Mouse (Mus musculus) gastrocnemius, adult 8-10 months (tissue): ENCODE data around the gene Pfdn4. TPM values are rescaled to one million over a fixed set of nuclear protein-coding genes. Genes with fewer than 3 reads are reported as not detected.

ENCODE experiments used
- DNase-seq, 2 experiments: peaks; one replicate each; pipeline ENCODE4 v3.0.0; 2022; ENCODE audit warnings: low spot score in 2 of 2
- total RNA-seq, 4 experiments: library from RNA; stranded (reverse); gene quantifications; 2 replicates each; pipeline ENCODE4 v1.2.4; 2022

The Pfdn4 gene
- total RNA-seq, 4 experiments from 2014 or later, result 8.3 to 15.2 (median 10.4) TPM

- DNase-seq, result peak; percentile 18 to 55
These were observed 901 bp downstream of the Pfdn4 start, which contains the start of gene Cyp24a1 for GRCm38 (mm10) chr2:170497091-170497566. Gene Cyp24a1, minus strand, starts transcription at chr2:170497145.

- DNase-seq, result no peak
These were observed 1.8 kb downstream of the Pfdn4 start for GRCm38 (mm10) chr2:170498011-170498410.

GRCm38 (mm10) chr2:170503343-170503742, 7.1 kb downstream of the Pfdn4 start:
- no peak for DNase-seq

- no peak for DNase-seq
These were observed 7.8 kb downstream of the Pfdn4 start for GRCm38 (mm10) chr2:170503983-170504382.

- DNase-seq, result peak; percentile 60 to 65
These were observed 11.5 kb downstream of the Pfdn4 start for GRCm38 (mm10) chr2:170507734-170508133.

GRCm38 (mm10) chr2:170508821-170509220, 12.6 kb downstream of the Pfdn4 start:
- DNase-seq, result peak; percentile 81 to 85

GRCm38 (mm10) chr2:170511073-170511891, 15.1 kb downstream of the Pfdn4 start:
- DNase-seq, result peak; percentile 85 to 88

GRCm38 (mm10) chr2:170513756-170514155, 17.5 kb downstream of the Pfdn4 start:
- no peak for DNase-seq

- no peak for DNase-seq
These were observed 24.2 kb downstream of the Pfdn4 start for GRCm38 (mm10) chr2:170520321-170520971.

- DNase-seq, result no peak
These were observed 30.3 kb downstream of the Pfdn4 start for GRCm38 (mm10) chr2:170526513-170526912.

GRCm38 (mm10) chr2:170528061-170528460, 31.8 kb downstream of the Pfdn4 start:
- no peak for DNase-seq

- no peak for DNase-seq
These were observed 33.5 kb downstream of the Pfdn4 start for GRCm38 (mm10) chr2:170529766-170530165.

- no peak for DNase-seq
These were observed 34.0 kb downstream of the Pfdn4 start for GRCm38 (mm10) chr2:170530256-170530655.

GRCm38 (mm10) chr2:170534116-170534802, 38.0 kb downstream of the Pfdn4 start:
- DNase-seq, result no peak

GRCm38 (mm10) chr2:170534803-170535174, 38.6 kb downstream of the Pfdn4 start:
- no peak for DNase-seq

- no peak for DNase-seq
These were observed 39.6 kb downstream of the Pfdn4 start for GRCm38 (mm10) chr2:170535841-170536240.

- DNase-seq, result no peak
These were observed 43.0 kb downstream of the Pfdn4 start for GRCm38 (mm10) chr2:170539211-170539610.

GRCm38 (mm10) chr2:170543625-170544024, 47.4 kb downstream of the Pfdn4 start:
- DNase-seq, result no peak

- DNase-seq, result no peak
These were observed 47.9 kb downstream of the Pfdn4 start for GRCm38 (mm10) chr2:170544159-170544558.

GRCm38 (mm10) chr2:170544950-170545349, 48.7 kb downstream of the Pfdn4 start:
- DNase-seq, result no peak

- no peak for DNase-seq
These were observed 49.5 kb downstream of the Pfdn4 start for GRCm38 (mm10) chr2:170545745-170546144.

- no peak for DNase-seq
These were observed 51.3 kb downstream of the Pfdn4 start for GRCm38 (mm10) chr2:170547526-170547925.
